Mouse (Mus musculus) C2C12 (cell line): Measurements from ENCODE around the gene Akr1c18.

Source experiments
- CTCF ChIP-seq: IDR thresholded peaks from one replicate; pipeline ENCODE4 v1.5.1; 2011; ENCODE audit not compliant: control insufficient read depth, insufficient read depth, insufficient read length
- MYOD1 ChIP-seq: IDR thresholded peaks from one replicate; pipeline ENCODE4 v1.6.1; 2011; ENCODE audit warnings: low read depth; ENCODE audit not compliant: control insufficient read depth, insufficient read length
- USF1 ChIP-seq: IDR thresholded peaks from one replicate; pipeline ENCODE4 v1.6.1; 2011; ENCODE audit warnings: low read depth, mild to moderate bottlenecking, control low read depth, moderate library complexity

DNA sequence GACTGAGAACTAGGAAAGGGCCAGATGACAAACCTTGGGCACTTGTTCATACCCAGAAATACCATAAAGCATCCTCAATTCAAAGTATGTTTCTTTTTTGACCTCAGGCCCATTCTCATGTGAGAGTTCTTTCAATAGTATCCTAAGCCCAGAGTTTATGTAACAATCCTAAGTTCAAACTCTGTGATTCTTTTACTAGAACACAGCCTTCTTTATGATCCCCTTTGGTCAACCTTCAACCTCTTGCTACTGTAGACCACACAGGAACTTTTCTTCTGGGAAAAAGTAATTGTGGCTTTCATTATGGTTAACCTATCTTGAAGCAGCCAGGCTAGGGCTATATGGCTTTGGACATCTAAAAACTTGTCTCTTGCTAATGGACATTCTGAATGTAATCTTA is 48.8 kb downstream of the Akr1c18 start:
- TF ChIP-seq CTCF (no peak), MYOD1 (no peak), USF1 (no peak)
